Mouse (Mus musculus): ENCODE results near the gene Kdm4b. TPM values are rescaled to one million over a fixed set of nuclear protein-coding genes. Genes with fewer than 3 reads are reported as not detected.

The Kdm4b gene
- polyA plus RNA-seq, 1 experiment from 2014 or later, result 13.5 TPM

DNA sequence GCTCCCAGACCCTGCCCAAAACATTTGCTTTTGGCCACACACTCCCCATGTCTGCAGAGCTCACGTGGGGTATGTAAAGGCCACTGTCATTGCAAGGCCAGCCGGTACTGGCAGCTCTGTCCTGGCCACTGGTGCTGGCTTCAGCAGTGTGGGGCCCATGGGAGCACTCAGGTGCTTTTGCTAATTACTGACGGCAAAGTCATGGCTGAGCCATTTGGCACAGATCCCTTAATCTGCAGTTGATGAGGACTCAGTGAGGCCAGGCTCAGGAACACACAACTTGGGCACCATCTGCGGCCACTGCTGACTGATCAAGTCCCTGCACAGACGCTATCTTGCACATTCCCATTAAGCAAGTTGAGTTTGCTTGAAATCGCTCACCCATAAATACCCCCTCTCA is 59.0 kb downstream of the Kdm4b start:
- 82% methylated on average over 6 of the region's 6 CpGs for WGBS
- no peak overlapping the region for H3K27ac ChIP-seq (replicated peaks)
- no peak overlapping the region for H3K9ac ChIP-seq (ENCODE audit: low read length)
- H3K27me3 ChIP-seq (ENCODE audit: control insufficient read depth, insufficient read depth, low read length), result no peaks in the 10 kb centered on the region
- TF ChIP-seq CTCF (IDR thresholded peaks at IDR 0.05; ENCODE audit: low read depth), result no peak
- TF ChIP-seq EP300 (optimal IDR thresholded peaks at IDR 0.05), result no peak
- H3K4me3 ChIP-seq (ENCODE audit: low read depth, low read length), result no peak overlapping the region
- no peaks in the 10 kb centered on the region for H3K4me1 ChIP-seq (replicated peaks; ENCODE audit: control insufficient read depth, insufficient read depth)
- DNase-seq (ENCODE audit: low spot score) (no peak), ATAC-seq (ENCODE audit: low FRiP score, low TSS enrichment) (no peak)
- peaks cover 29% of the 10 kb centered on the region for H3K36me3 ChIP-seq (ENCODE audit: control insufficient read depth, insufficient read depth, low read length)
- H3K9me3 ChIP-seq (ENCODE audit: control insufficient read depth, low read length), result no peaks in the 10 kb centered on the region
- no peak overlapping the region for H3K4me2 ChIP-seq (replicated peaks; ENCODE audit: low read depth)

DNA sequence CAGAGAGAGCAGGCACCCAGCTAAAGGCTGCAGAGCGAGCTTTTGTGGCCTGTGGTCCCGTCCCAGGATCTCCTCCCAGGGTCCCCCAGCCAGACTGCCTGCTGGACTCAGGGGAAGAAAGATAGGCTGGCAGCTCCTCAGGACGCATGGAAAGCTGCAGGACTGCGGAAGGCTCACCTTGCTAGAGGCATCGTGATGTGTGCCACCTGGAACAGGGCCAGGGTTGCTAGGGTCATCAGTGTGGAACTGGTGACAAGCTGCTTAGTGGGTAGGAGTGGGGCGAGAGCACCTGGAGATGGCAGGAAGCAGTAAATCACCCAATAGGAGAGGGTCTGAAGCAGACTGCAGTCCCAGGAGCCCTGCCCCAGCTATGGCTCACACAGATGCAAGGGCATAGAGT is 61.8 kb downstream of the Kdm4b start:
- Histone ChIP-seq H3K9me3 (ENCODE audit: control insufficient read depth, low read length) (no peaks in the 10 kb centered on the region), H3K4me2 (replicated peaks; ENCODE audit: low read depth) (no peak overlapping the region), H3K27ac (replicated peaks) (no peak overlapping the region), H3K27me3 (ENCODE audit: control insufficient read depth, insufficient read depth, low read length) (no peaks in the 10 kb centered on the region), H3K9ac (ENCODE audit: low read length) (no peak overlapping the region), H3K36me3 (ENCODE audit: control insufficient read depth, insufficient read depth, low read length) (peaks cover 42% of the 10 kb centered on the region), H3K4me1 (replicated peaks; ENCODE audit: control insufficient read depth, insufficient read depth) (no peaks in the 10 kb centered on the region), H3K4me3 (ENCODE audit: low read depth, low read length) (no peak overlapping the region)
- no peak for ATAC-seq (ENCODE audit: low FRiP score, low TSS enrichment)
- TF ChIP-seq EP300 (optimal IDR thresholded peaks at IDR 0.05) (no peak), CTCF (IDR thresholded peaks at IDR 0.05; ENCODE audit: low read depth) (no peak)
- DNase-seq (ENCODE audit: low spot score), result no peak
- 83% methylated on average over 6 of the region's 6 CpGs for WGBS

DNA sequence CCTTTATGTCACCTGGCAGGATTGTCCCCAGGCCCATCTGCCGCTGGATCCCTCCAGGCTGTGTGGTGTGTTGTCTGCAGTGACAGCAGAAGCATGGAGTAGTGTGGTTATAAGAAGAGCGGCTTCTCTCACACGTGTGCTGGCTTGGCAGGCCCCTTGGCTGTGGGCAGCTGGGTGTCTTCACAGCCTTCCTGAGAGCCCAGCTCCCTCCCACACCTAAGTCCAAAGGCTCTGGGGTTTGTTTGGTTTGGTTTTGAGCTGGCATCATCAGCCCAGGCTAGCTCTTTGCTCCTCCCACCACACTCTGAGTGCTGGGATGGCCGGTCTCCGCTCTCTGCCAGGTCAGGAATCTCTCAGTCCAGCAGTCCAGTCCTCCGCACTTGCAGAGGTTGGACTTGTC is 67.4 kb downstream of the Kdm4b start:
- H3K4me3 ChIP-seq (ENCODE audit: low read depth, low read length), result no peak overlapping the region
- no peak for TF ChIP-seq CTCF (IDR thresholded peaks at IDR 0.05; ENCODE audit: low read depth)
- no peak for TF ChIP-seq EP300 (optimal IDR thresholded peaks at IDR 0.05)
- no peak for ATAC-seq (ENCODE audit: low FRiP score, low TSS enrichment)
- H3K27ac ChIP-seq (replicated peaks), result no peak overlapping the region
- no peak overlapping the region for H3K4me2 ChIP-seq (replicated peaks; ENCODE audit: low read depth)
- no peaks in the 10 kb centered on the region for H3K9me3 ChIP-seq (ENCODE audit: control insufficient read depth, low read length)
- no peak for DNase-seq (ENCODE audit: low spot score)
- peaks cover 53% of the 10 kb centered on the region for H3K36me3 ChIP-seq (ENCODE audit: control insufficient read depth, insufficient read depth, low read length)
- no peaks in the 10 kb centered on the region for H3K4me1 ChIP-seq (replicated peaks; ENCODE audit: control insufficient read depth, insufficient read depth)
- no peaks in the 10 kb centered on the region for H3K27me3 ChIP-seq (ENCODE audit: control insufficient read depth, insufficient read depth, low read length)
- 95% methylated on average over 6 of the region's 6 CpGs for WGBS
- no peak overlapping the region for H3K9ac ChIP-seq (ENCODE audit: low read length)

DNA sequence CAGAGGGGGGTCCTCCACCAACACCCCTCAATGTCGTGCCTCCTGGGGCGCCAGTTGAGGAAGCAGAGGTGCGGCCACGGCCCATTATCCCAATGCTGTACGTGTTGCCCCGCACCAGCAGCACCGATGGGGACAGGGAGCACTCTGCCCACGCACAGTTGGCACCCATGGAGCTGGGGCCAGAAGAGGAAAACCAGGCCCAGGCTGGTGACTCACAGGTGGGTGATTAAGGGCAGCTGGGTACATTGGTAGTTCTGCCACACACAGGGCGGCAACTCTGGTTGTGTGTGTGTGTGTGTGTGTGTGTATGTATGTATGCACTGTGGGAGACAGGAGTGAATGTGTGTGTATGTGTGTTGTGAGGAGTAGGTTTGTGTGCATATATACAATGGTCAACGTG is 68.0 kb downstream of the Kdm4b start:
- ATAC-seq (ENCODE audit: low FRiP score, low TSS enrichment) (no peak), DNase-seq (ENCODE audit: low spot score) (no peak)
- TF ChIP-seq EP300 (optimal IDR thresholded peaks at IDR 0.05) (no peak), CTCF (IDR thresholded peaks at IDR 0.05; ENCODE audit: low read depth) (no peak)
- WGBS, result 91% methylated on average over 10 of the region's 10 CpGs
- no peak overlapping the region for H3K4me2 ChIP-seq (replicated peaks; ENCODE audit: low read depth)
- no peak overlapping the region for H3K9ac ChIP-seq (ENCODE audit: low read length)
- no peaks in the 10 kb centered on the region for H3K27me3 ChIP-seq (ENCODE audit: control insufficient read depth, insufficient read depth, low read length)
- H3K9me3 ChIP-seq (ENCODE audit: control insufficient read depth, low read length), result no peaks in the 10 kb centered on the region
- H3K27ac ChIP-seq (replicated peaks), result no peak overlapping the region
- no peak overlapping the region for H3K4me3 ChIP-seq (ENCODE audit: low read depth, low read length)
- H3K4me1 ChIP-seq (replicated peaks; ENCODE audit: control insufficient read depth, insufficient read depth), result no peaks in the 10 kb centered on the region
- peaks cover 57% of the 10 kb centered on the region for H3K36me3 ChIP-seq (ENCODE audit: control insufficient read depth, insufficient read depth, low read length)

DNA sequence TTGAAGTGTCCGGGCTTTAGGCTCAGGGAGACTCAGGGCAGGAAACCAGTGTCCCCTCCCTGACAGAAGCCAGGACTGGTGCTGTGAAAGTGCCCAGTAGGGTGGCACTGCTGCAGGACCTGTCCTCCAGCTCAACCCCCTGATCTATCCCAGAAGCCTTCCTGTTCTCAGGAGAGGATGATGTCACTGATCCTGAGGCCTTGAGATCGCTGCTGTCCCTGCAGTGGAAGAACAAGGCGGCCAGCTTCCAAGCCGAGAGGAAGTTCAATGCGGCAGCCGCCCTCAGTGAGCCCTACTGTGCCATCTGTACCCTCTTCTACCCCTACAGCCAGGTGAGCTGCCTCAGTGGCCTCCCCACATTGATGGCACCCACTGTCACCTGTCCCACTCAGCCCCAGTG is 70.2 kb downstream of the Kdm4b start:
- Histone ChIP-seq H3K27me3 (ENCODE audit: control insufficient read depth, insufficient read depth, low read length) (no peaks in the 10 kb centered on the region), H3K27ac (replicated peaks) (no peak overlapping the region), H3K4me2 (replicated peaks; ENCODE audit: low read depth) (no peak overlapping the region), H3K9me3 (ENCODE audit: control insufficient read depth, low read length) (no peaks in the 10 kb centered on the region), H3K9ac (ENCODE audit: low read length) (no peak overlapping the region), H3K36me3 (ENCODE audit: control insufficient read depth, insufficient read depth, low read length) (peaks cover 56% of the 10 kb centered on the region), H3K4me1 (replicated peaks; ENCODE audit: control insufficient read depth, insufficient read depth) (no peaks in the 10 kb centered on the region), H3K4me3 (ENCODE audit: low read depth, low read length) (no peak overlapping the region)
- TF ChIP-seq CTCF (IDR thresholded peaks at IDR 0.05; ENCODE audit: low read depth) (no peak), EP300 (optimal IDR thresholded peaks at IDR 0.05) (no peak)
- WGBS, result 91% methylated on average over 6 of the region's 6 CpGs
- no peak for ATAC-seq (ENCODE audit: low FRiP score, low TSS enrichment)
- DNase-seq (ENCODE audit: low spot score), result no peak

DNA sequence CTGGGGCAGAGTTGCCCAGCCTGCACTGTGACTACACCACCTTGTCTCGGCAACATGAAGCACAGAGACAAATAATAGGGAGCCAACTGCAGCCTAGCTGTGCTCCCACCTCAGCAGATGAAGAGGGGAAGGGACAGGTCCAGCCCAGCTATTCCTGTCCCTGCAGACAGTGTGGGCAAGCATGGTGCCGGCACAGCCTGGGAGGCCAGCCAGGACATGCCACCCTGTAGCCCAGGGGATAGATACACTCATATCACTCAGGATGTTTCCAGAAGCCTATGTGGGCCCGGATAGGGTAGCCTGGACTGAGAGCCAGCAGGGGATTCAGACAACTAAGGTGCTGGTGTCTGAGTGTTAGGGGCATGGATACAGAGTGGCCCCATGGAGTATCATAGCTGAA is 74.4 kb downstream of the Kdm4b start:
- Histone ChIP-seq H3K4me3 (ENCODE audit: low read depth, low read length) (no peak overlapping the region), H3K27me3 (ENCODE audit: control insufficient read depth, insufficient read depth, low read length) (no peaks in the 10 kb centered on the region), H3K9me3 (ENCODE audit: control insufficient read depth, low read length) (no peaks in the 10 kb centered on the region), H3K4me1 (replicated peaks; ENCODE audit: control insufficient read depth, insufficient read depth) (no peaks in the 10 kb centered on the region), H3K4me2 (replicated peaks; ENCODE audit: low read depth) (no peak overlapping the region), H3K36me3 (ENCODE audit: control insufficient read depth, insufficient read depth, low read length) (peaks cover 64% of the 10 kb centered on the region), H3K27ac (replicated peaks) (no peak overlapping the region), H3K9ac (ENCODE audit: low read length) (no peak overlapping the region)
- WGBS, result 89% methylated on average over 3 of the region's 3 CpGs
- TF ChIP-seq CTCF (IDR thresholded peaks at IDR 0.05; ENCODE audit: low read depth) (no peak), EP300 (optimal IDR thresholded peaks at IDR 0.05) (no peak)
- ATAC-seq (ENCODE audit: low FRiP score, low TSS enrichment), result no peak
- no peak for DNase-seq (ENCODE audit: low spot score)
